Mouse (Mus musculus) brown adipose tissue, adult 24 weeks (tissue): Measurements from ENCODE around the gene Msh3. TPM values are rescaled to one million over a fixed set of nuclear protein-coding genes. Genes with fewer than 3 reads are reported as not detected.

Experiments used
- H3K27ac ChIP-seq: fragments of 200-500 bp; replicated peaks from 2 replicates; pipeline ENCODE4 v1.5.1; 2012; ENCODE audit warnings: low read depth, mild to moderate bottlenecking, low read length
- H3K4me1 ChIP-seq: fragments of 200-500 bp; 2 replicates; pipeline ENCODE4 v1.6.1; 2012; ENCODE audit warnings: low read length, mixed read lengths; ENCODE audit not compliant: control insufficient read depth, insufficient read depth, insufficient read length
- H3K4me3 ChIP-seq: fragments of 200-500 bp; 2 replicates; pipeline ENCODE4 v1.5.1; 2012; ENCODE audit warnings: low read depth, mild to moderate bottlenecking, low read length, moderate library complexity; ENCODE audit not compliant: insufficient read depth
- polyA plus RNA-seq: library from polyadenylated mRNA; stranded (reverse); fragments of >200 nt; gene quantifications from 2 replicates; pipeline ENCODE4 v1.2.4, GENCODE M21; 2012; ENCODE audit not compliant: missing spikeins, insufficient read depth, insufficient read length

The Msh3 gene
- polyA plus RNA-seq, 1 experiment: 8.5 TPM

DNA sequence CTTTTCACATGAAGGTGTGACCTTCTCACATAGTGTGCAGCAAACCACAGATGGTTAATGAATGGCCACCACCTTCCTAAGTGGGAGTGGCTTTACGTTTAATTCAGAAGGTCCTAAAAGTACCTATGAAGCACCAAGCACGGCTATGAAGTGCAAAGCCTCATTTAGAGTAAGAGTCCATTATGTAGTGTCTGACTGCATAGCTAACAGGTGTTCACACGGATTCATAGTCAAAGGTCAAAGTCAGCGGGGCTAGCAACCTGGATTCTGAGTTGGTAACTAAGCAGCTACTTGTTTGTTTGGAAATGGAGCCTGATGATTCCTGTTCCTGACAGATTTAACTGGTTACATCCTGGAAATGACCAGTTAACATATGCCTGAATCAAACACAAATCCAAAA lies 53.0 kb downstream of the Msh3 start:
- no peak overlapping the region for H3K27ac ChIP-seq
- H3K4me3 ChIP-seq: no peak overlapping the region
- no peaks in the 10 kb centered on the region for H3K4me1 ChIP-seq

DNA sequence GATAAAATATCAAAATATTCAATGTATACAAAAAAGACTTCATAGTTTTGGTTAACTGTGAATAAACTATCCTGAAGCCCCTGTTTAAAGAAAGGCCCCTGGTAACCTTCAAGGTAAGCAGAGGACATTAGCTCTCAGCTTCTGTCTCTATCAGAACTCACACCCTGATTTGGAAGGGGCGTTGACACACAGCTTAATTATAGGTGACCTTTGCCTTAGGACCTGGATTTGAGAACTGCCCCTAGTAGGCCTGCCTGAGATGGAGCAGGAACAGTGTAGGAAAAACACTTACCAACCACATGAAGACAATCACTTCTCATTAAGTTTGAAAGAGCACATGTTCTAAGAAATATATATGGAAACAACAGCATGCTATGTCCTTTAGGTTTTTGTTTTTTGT lies 55.3 kb downstream of the Msh3 start:
- no peak overlapping the region for H3K27ac ChIP-seq
- no peaks in the 10 kb centered on the region for H3K4me1 ChIP-seq
- H3K4me3 ChIP-seq: no peak overlapping the region

DNA sequence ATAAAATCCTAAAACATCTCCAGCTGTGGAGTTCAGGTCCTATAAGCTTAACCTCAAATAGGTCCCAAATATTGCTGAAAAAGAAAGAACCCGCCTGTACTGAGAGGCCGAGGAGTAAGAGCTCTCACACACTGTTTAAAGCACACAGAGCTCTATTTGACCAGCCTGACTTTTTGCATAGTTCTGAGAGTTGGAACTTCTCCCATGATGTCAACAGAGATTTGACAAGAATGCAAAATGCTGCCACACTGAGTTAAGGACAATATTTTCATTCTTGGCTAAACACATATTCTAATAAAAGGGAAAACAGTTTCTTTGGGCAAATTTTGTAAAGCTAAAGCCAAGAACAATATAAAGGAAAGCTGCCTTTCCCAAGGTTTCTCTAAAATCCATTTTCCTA lies 57.8 kb downstream of the Msh3 start:
- H3K27ac ChIP-seq: peak overlapping the region; percentile 73
- H3K4me3 ChIP-seq: peak overlapping the region; percentile 27; the same call in 1 of the 2 replicates
- no peaks in the 10 kb centered on the region for H3K4me1 ChIP-seq

DNA sequence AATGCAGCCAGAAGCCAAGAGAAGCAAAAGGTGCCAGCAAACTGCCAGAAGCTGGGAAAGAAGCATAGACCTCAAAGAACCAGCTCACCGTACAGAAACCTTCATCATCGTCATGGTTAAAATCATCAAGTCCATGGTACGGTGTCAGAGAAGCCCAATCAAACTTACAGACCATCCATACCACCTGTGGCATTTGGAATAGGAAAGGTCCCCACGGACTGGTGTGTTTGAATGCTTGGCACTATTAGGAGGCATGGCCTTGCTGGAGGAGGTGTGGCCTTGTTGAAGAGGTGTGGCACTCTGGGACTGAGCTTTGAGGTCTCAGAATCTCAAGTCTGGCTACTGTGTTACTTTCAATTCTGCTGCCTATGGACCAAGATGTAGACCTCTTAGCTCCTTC lies 58.3 kb downstream of the Msh3 start:
- Histone ChIP-seq H3K4me3 (peak overlapping the region; percentile 28), H3K4me1 (no peaks in the 10 kb centered on the region), H3K27ac (peak overlapping the region; percentile 73)

DNA sequence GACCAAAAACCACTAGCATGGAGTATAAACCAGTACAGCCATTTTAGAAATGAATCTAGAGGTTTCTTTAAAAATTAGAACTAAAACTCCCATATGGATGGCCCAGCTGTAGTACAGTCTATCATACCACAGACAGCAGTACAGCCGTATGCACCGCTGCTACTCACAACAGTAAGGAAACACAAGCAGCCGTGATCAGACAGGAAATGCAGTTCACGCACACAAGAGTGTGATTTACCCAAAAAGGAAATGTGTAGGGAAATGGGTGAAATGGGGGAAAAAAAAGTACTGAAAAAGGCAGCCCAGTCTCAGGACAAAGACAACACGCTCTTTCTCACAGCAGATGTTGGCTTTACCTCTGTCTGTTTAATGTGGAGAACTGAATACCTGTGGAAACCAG lies 60.9 kb downstream of the Msh3 start:
- no peaks in the 10 kb centered on the region for H3K4me1 ChIP-seq
- H3K4me3 ChIP-seq: no peak overlapping the region
- no peak overlapping the region for H3K27ac ChIP-seq

DNA sequence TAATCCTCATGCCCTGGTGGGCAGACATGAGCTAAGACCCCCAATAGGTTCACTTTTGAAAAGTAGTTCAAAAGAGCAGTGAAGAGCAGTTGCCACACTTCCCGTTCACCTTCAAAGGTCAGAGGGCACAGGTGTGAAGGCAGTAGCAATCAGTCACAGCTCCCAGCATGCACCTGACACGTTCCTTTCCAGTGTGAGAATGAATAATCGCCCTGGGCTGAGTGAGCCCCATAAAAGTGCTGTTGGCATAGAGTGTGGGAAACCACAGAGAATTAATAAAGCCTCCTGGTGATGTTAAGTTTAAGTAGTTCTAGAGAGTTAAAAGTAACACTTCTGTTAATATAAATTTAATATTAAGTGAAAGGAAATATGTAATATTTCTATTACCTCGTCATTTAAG lies 63.2 kb downstream of the Msh3 start:
- H3K27ac ChIP-seq: no peak overlapping the region
- no peak overlapping the region for H3K4me3 ChIP-seq
- H3K4me1 ChIP-seq: no peaks in the 10 kb centered on the region

DNA sequence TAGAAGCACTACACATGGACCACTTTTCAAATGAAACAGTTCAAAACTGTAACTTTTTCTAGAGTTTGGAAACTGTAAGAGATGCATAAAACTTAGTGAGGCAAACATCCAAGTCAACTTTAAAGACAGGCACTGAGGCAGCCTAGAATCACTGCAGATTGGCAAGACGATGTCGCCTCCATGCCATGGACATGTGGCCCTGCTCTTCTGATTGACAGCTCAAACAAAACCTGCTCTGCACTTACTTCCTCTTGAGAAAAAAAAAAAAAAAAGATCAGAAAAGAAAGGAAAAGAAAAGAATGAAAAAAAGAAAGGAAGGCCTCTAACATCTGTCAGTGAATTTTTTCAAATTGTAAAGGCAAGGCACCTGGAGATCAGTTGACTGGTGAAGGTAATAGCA lies 77.8 kb downstream of the Msh3 start:
- Histone ChIP-seq H3K27ac (no peak overlapping the region), H3K4me3 (no peak overlapping the region)

DNA sequence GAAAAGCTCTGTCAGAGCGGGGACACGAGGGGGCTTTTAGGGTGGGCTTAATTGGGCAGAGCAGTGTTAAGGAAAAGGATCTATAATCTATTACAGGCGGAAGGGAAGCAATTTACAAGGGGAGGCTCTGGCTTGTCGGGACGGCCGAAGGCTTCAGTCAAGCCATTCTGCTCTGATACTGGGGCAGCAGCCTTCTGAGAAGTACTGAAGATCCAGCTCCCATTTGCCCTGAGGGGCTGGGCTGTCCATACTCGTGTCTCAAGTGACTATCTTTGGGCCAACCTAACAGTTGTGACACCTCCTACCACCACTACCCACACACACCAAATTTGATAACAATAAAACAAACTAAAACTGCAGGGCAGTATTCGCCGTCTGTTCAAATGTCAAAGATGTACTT lies 79.5 kb downstream of the Msh3 start:
- Histone ChIP-seq H3K27ac (no peak overlapping the region), H3K4me3 (no peak overlapping the region), H3K4me1 (peaks cover 5% of the 10 kb centered on the region; the same call in 1 of the 2 replicates)

More for the DNA sequence above, 77.8 kb downstream of the Msh3 start:
- peaks cover 5% of the 10 kb centered on the region; the same call in 1 of the 2 replicates for H3K4me1 ChIP-seq

DNA sequence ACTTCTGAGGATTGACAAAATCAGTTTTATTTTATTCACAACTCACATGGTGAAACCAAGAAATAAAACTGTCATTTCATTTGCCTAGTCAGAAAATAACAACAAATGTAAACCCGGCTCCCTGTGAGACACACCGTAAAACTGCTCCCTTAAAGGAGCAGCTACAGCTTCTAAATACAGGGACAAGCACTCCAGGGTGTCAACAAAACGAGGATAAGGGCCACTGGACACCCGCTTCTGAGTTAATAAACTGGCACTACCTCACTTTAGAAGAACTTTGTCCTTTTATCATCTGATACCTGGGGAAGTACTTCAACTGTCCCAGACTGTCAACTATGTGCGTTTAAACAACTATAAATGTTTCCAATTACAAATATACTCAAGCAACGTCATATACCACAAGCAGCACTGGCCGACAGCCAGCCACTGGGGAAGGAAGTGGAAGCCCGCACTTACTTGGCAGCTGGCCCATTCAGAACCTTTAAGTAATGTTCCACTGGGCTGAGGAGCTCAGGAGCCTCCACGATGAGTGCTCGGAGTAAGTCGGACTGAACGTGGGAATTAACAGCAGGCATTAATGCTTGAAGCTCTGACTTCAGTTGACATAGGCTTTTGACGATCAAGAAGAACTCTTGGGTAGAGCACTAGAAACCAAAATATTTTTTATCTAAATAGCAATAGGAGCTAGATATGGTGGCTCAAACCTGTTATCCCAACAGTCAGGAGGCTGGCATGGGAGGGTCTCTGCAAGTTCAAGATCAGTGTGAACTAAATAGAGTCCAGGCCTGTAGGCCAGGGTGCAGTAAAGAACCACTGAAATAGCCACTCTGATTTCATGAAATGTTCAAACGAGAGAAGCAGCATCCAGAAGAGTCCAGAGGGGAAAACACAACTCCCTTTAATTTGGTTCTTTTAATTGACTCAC lies 80.3 kb downstream of the Msh3 start:
- Histone ChIP-seq H3K27ac (0 out of 2 replicates have a peak overlapping the region, but pooled peaks have one; percentile 13), H3K4me3 (peak overlapping the region; percentile 18; the same call in 1 of the 2 replicates), H3K4me1 (peaks cover 5% of the 10 kb centered on the region; the same call in 1 of the 2 replicates)

DNA sequence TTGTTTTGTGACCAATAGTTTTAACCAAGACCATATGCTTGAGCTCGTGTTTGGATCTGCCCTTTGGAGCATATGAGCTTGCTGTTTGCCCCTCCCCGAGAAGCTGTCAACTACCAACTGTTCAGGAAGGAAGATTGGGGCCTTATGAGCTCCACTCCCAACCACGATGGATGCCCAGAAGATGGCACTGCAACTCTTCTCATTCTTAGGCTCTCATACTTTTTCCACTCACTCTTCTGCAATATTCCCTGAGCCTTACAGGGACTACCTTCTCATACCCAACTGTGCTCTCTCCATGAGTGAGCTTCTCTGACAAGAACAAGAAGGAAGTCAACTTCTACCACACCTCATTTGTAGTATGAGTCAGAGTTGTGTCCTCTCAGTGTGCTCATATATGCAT lies 87.7 kb downstream of the Msh3 start:
- Histone ChIP-seq H3K4me1 (no peaks in the 10 kb centered on the region), H3K4me3 (no peak overlapping the region), H3K27ac (no peak overlapping the region)

DNA sequence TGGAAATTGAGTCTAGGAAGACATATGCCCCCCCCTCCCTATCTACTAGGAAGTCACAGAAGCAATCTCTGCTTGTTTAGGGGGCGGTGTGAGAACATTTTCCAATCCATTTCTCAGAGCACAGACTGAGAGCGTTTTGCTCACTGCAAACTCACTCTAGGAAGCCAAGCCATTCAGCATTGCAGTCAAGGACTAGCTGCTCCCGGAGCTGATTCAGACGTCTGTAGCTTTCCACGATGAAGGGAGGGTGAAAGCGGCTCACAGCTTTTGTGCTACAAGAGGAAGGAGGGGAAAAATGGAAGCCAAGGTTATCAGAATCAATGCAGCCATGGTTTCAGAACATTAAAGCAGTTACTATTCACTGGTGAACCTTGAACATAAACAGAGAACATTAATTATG lies 91.2 kb downstream of the Msh3 start:
- Histone ChIP-seq H3K27ac (no peak overlapping the region), H3K4me3 (no peak overlapping the region), H3K4me1 (no peaks in the 10 kb centered on the region)

DNA sequence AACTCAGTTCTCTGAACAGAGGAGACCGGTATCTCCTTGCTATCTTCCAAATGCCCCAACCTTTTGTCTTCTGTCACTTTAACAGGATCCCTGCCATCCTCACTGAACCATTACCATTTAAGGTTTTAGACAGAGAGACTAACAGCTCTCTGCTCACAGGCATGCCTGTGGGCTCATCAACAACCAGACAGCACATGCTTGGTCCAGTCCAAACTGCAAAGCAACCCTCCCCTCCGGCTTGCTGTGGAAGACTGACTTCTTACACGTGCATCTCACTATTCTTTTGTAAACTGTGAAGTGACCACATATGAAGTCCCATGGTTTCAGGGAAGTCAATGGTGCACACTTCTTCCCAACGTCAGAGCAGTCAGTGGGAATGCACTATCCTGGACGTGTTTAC lies 93.5 kb downstream of the Msh3 start:
- Histone ChIP-seq H3K4me3 (no peak overlapping the region), H3K27ac (no peak overlapping the region), H3K4me1 (no peaks in the 10 kb centered on the region)

DNA sequence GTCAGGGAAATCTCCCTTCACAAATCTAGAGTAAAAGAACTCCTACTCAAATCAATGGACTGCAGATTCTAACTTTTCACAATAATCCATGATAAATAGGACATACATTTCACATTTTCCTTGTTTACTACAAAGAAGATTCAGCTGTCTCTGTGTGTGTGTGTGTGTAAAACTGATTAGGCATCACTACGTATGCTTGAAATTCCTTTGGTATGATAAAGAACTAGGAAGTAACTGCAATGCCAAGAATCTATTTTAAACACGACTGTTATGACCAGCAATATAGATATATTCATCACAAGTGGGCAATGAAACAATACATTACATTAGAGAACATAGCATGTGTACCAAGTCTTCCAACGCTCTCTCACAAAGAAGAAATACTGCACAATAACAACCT lies 99.3 kb downstream of the Msh3 start:
- Histone ChIP-seq H3K27ac (no peak overlapping the region), H3K4me3 (no peak overlapping the region), H3K4me1 (no peaks in the 10 kb centered on the region)

DNA sequence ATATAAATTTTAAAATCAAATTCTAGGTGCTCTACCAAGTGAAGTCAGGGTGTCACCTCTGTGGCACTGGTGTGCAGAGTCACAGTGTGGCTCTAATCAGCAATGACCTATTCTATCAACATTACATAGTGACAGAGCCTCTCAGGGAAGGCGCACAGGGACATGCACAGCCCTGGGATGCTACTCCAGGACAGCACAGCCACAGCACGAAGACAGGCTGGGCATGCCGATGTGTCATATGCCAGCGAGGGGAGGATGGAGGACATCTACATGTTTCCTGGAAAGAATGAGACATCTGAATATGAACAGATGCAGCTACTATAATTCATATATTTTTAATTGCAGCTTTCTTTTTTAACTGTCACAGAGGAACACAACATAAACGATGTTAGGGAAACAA lies 101.0 kb downstream of the Msh3 start:
- H3K4me1 ChIP-seq: no peaks in the 10 kb centered on the region
- no peak overlapping the region for H3K4me3 ChIP-seq
- H3K27ac ChIP-seq: no peak overlapping the region

DNA sequence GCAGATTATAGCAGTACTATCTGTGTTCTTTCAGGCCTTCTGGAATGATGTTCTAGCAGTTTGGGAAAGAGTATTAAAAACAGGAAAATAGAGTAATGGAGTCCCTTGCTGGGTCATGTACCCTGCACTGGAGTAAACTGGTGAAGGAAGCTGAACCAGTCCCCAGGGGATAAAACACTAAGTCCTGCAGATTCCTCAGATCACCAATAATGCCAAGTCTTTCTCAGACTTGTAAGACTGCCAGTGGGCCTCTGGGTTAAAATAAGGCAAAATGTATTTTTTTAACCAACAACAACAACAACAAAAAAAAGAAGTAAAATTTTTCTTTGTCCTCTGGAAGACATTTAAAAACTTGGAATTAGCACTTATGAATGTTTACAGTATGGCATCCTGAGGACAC lies 102.5 kb downstream of the Msh3 start:
- Histone ChIP-seq H3K4me1 (no peaks in the 10 kb centered on the region), H3K4me3 (no peak overlapping the region), H3K27ac (no peak overlapping the region)

DNA sequence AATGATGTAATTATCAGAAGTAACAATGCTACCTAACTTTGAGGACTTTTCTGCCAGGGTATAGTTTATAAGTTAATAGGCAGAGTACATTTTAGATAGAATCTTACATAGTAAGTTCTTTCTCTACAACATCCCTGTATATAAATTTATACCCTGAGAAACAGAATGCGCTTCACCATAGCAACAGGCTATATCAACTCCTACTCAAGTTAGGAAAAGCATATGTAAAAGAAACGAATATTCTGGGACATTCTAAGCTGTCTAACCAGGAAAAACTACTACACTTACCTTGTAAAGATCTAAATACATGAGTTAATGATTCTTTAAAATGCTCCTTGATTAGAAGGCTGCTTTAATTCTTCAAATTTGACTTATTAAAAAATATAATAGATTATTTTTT lies 107.2 kb downstream of the Msh3 start:
- Histone ChIP-seq H3K4me1 (no peaks in the 10 kb centered on the region), H3K4me3 (no peak overlapping the region), H3K27ac (no peak overlapping the region)
